Mouse (Mus musculus) right cerebral cortex, postnatal 36 days (tissue): ENCODE results near the gene Cfb.

Source experiments
- DNase-seq, 2 experiments: peaks; one replicate each; pipeline ENCODE4 v3.0.0; 2022; ENCODE audit warnings: low spot score in 2 of 2, mixed read lengths in 1 of 2

Gene Cfb

DNA sequence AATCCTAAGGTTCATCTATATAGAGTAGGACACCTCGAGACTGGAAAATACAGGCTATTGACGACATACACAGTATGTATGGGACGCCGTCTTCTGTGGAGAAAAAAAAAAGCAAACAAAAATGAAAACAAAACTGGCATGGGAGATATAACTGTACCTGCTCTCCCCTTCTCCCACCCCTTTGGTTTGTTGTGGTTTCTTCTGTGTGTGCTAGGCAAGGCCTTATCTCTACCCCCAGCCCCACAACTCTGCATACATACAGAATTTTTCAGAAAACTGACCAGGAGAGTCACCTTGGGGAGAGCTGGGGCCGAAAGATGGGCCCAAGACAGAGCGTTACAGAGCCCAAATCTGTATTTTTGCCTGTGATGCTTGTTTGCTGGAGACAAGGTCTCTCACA lies 22.4 kb upstream of the Cfb start:
- no peak for DNase-seq

DNA sequence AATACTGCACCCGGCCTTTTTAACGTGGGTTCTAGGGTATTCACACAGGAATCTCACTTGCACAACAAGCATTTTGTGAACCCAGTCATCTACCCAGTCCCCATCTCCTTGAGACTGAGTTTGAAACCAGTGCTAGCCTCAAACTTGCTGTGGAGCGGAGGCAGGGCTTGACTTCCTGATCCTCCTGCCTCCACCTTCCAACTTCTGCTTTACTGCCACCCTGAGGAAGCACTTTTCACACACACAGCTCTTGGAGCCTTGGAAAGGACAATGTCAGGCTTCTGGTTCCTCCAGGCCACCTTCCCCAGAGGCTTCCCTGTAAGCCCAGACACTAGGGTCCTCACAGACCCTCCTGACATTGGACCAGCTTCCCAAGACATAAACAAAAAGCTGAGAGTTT lies 21.0 kb upstream of the Cfb start:
- no peak for DNase-seq

DNA sequence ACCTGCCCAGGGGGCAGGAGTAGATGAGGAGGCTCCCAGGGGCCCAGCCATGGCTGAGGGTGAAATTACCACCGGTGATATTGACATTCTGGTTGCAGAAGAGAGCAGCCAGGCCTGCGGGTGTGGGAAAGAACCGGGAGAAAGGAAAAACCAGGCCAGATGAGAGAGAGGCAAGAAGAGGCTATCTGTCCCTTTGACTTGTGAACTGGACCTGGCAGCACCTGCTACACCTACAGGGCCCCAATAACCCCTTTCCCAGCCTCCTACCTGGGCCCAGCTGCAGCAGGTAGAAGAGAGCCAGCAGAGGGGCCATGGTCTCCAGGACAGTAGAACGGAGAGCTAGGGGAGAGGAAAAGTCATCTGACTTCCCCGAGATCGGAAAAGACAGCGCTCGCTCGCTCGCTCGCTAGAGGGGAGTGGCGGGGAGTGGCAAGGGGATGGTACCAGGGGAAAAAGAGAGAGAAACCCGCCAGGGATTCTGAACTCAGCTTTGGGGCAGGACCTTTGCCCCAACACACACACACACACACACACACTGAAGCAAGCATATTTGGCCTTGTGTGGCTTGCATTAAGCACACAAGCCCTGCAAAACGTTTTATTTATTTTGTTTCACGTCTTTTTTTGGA lies 19.5 kb upstream of the Cfb start, which contains the start of gene Gm20547:
Gene Gm20547, minus strand, starts transcription at position 360 of the 628 bp plus-strand sequence.
- no peak for DNase-seq

DNA sequence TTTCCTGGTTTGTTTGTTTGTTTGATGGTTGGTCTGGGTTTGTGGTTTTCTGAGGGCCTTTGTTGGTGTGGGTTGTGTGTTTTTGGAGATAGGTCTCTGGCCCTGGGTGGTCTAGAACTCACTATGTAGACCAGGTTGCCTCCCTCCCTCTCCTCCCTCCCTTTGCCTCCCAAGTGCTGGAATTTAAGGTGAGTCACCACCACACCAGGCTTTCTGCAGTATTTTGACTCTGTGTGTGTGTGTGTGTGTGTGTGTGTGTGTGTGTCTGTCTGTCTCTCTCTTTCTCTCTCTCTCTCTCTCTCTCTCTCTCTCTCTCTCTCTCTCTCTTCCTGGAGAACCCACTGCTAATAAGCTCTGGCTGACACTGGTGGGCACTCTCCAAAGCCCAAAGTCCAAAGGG lies 18.8 kb upstream of the Cfb start:
- no peak for DNase-seq

DNA sequence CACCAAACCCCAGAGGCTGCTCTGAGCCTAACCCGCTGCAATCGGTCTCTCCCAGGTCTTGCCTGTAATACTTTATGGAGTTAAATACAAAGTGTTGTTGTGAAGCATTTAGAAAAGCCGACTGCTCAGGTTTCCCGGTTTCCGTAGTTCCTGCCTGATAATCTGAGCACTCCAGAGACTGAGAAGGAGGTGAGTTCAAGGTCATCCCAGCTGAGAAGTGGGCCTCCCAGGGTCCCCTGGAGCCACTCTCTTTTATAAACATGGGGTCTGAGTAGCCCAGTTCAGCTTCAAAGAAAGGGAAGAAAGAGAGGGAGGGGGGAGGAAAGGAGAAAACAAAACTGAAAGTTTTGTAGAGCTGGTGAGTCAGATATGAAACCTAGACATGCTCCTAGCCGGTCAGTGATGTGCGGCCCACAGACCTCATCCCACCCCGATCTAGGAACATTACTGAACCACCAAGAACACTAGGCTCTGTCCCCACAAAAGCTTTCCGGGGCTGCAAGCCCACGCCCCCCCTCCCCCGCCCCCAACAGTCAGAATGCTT lies 17.1 kb upstream of the Cfb start, which contains the start of gene Zbtb12:
Gene Zbtb12, plus strand, starts transcription at position 148 of the 544 bp plus-strand sequence.
- DNase-seq: no peak

DNA sequence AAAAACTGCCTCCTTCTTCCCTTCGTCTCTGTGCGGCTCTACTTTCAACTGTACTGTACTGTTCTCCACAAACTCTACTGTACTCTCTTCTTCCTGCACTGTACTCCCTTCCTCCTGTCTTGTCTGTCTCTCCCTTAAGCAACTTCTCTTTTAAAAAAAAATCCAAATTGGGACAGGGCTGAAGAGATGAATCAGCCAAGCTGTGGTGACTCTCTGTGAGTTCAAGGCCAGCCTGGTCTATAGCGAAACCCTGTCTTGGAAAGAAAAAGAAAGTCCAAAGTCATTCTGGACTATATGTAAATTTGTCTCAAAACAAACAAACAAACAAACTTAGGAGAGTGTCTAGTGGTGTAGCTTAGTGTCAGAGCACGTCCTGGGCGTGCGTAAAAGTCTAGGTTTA lies 12.0 kb upstream of the Cfb start:
- DNase-seq: no peak

DNA sequence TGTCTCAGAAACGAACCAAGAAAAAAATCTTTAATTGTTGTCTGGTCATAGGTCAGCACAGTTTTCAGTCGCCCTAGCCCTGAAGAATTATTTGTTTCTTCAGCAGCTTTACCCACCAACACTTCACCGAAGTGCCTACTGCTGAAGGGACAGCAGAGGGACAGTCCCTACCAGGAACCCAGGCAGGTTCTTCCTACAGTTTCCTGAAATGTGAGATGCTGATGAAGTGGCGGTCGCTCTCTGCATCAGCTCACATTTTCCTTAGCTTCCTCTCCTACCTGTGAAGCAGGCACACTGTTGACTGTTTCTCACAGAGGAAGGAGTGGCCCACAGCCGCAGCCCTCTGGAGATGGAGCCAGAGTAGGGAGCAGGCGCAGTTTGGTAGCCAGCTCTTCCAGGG lies 3.7 kb upstream of the Cfb start:
- no peak for DNase-seq

DNA sequence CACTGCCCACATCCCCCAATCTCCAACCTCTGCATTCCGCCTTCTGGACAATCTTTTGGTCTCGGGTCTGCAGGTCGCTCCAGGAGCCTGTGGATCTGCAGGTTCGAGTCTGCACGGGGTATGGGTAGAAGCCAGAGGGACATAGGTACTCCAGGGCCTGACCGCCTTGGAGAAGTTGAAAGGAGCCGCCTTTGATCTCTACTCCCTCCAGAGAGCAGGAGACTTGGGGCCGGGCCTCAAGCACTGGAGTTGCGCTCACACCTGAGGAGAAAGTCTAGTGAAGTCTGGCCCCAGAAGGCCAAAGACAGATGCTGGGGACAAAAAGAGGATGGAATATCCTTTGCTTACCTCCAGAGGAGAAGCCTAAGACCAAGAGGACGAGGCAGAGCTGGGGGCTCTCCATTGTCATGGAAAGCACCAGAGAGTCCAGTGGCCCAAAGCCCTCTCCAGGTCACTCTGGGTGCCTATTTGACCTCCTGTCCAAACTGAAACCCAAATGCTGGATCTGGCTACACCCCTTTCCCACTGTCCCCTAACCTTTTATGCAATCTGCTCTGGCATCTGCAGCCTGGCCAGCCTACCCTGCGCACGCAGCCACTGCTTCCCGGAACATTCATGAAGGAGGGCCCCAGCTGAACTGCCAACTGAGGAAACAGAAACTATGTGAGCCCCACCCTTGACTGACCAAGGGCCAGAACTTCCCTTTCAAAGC lies 458 bp downstream of the Cfb start:
- no peak for DNase-seq

DNA sequence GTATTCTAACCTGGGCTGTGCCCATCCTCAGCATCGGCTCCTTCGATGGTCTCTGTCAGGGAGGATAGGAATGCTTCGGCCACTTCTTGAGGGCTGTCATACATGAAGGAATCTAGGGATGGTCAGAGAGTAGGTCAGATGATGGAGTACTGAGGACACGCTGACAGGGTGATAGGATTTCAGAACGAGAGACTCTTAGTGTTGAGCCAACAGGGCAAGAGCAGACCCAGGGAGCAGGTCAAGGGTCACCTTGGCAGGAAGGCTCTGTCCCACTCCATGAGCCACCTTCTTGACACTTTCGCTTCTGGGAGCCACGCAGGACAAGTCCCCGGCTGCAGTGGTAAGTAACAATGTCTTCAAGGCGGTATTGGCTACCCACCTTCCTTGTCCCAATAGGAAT lies 1.8 kb downstream of the Cfb start:
- no peak for DNase-seq

DNA sequence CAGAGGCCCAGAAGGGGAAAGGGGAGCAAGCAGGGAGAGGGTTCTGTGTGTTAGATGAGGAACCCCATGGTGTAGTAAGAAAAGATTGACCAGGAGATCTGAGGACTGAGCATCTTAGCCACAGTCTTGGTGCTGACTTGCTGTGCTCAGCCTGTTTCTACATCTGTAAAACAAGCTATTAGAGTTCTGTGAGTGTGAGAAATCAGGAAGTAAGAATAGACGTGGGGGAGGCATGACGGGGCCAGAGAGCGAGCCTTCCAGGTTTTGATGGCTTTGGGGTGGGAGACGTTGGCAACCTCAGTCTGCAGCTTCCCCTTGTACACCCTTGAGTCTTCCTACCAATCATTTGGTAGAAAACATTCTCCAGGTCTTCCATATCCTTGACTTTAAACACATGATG lies 3.6 kb downstream of the Cfb start:
- DNase-seq: no peak

DNA sequence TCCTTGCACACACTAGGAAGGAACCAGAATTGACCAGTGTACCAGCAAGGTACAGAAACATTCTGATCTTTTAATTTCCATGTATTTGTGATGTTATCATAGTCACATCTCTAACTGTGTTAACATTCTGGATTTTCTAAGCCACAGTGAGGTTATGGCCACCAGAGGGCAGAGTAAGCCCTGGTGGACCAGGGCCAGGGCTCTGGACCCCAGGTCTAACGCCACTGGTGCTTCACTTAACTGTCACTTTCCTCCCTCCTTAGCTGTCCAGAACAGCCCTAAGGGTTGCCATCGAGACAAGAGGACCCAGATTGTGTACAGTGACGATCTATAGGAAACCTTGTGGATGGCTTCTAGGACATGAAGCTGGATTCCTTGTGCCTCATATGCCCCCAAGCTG lies 6.5 kb downstream of the Cfb start:
- DNase-seq: no peak

DNA sequence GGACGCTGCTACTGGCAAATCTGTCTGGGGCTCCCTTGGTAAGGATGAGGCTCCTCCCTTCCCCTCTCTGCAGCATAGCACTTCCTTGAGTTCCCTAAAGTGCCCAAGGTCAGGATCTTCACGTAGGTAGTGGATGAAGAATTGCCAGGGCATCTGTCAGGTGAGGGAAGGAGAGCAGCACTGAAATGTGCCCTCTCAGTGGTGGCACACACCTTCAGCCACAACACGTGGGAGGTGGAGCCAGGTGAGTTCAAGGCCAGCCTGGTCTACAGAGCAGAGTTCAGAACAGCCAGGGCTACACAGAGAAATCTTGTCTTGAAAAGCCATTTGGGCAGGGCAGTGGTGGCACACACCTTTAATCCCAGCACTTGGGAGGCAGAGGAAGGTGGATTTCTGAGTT lies 7.6 kb downstream of the Cfb start:
- DNase-seq: no peak

DNA sequence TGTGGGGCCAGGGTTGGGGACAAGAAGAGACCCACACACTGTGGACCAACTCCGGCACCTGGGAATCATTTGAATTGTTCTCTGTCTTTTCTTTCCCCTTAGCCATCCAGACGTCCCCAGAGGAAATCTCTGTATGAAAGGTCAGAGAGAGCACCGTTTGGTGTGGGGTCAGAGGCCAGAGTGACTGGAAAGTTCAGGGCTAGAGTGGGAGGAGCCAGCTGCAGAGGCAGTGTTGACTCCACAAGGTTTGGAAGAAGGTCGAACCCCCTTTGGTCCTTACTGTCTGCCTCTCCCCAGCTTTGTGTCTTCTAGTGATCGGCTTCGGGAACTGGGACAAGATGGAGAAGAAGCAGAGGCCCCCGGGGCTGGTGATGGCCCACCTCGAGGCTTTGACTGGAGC lies 8.8 kb downstream of the Cfb start:
- DNase-seq: no peak

DNA sequence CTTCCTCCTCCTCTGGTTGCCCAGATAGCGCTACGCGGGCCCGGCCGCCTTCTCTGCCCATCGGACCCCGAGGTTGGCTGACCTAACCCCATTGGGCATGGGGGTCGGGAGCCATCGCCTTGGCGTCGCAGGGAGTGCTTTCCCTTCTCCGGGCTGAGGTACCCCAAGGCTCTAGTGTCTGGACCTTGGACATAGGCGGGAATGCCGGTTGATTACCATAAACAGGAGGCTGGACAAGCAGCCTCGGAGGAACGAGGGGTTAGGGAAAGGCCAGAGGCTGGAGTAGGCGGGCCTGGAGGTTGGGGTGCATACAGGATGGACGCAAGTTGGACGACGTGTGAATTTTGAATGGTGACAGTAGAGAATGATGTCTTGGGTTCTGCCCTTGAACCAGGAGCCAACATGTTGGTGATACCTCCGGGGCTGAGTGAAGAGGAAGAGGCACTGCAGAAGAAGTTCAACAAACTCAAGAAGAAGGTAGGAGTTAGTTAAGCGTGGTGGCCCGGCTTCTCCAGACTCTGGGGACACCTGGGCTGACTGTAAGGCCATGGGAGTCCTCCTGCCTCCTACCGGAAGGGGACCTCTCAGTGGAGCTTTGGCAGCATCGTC lies 11.7 kb downstream of the Cfb start:
- no peak for DNase-seq

DNA sequence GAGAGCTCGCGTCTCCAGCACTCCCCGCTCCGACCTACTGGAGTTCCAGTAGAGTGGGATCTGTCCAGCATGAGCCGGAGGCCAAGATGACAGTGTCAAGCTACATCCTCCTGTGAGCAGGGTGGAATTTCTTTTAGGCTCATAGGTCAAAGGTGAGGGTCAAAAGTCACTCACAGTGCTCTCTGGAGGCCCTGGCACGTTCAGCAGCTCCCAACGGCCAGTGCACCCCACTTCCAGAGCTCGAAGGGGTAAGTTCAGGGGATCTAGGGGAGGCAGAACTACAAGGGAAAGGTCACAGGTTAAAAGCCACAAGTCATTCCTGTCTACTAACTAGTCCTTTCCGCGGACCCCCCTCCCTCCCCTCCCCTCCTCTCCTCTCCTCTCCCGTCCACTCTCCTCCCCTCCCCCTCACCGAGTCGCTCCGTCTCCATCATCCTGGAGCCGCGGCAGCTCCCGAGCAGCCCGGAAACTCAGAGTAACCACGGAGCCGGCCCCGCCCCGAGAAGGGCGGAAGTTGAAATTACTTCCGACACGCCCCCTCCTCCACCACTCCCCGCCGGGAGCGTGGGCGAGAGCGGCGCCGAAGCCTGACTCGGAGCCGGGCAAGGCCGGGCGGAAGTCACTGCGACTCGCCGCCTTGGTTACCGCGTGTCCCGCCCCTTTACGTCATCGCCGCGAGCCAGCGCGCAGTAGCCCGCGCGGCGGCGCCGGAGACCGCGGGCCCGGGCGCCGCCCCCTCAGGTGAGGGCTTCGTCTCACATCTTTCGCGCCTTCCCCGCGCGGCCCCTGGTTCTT lies 12.4 kb downstream of the Cfb start, which contains the start of the genes Skiv2l and Nelfe:
Gene Skiv2l, minus strand, starts transcription at position 489 of the 795 bp plus-strand sequence.
Gene Nelfe, plus strand, starts transcription at position 670 of the 795 bp plus-strand sequence.
- DNase-seq: peak; percentile 96

DNA sequence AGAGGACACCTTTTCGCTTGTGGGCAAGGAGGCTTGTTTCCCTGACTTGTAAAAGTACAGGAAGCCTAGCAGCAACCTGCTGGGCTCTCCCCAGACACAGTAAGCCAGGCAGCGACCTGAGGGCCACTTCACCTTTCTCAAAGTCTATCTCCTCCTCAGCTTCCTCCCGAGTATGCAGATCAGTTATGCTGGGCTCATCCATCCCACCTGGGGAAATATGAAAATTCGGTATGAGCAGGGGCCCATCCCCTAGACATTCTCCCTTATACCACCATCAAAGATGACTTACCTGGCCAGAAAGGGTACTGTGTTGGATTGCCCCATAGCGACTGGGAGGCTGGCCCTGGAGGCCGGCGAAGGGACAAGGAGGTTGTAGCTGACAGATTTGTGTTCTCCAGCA lies 14.7 kb downstream of the Cfb start:
- no peak for DNase-seq

DNA sequence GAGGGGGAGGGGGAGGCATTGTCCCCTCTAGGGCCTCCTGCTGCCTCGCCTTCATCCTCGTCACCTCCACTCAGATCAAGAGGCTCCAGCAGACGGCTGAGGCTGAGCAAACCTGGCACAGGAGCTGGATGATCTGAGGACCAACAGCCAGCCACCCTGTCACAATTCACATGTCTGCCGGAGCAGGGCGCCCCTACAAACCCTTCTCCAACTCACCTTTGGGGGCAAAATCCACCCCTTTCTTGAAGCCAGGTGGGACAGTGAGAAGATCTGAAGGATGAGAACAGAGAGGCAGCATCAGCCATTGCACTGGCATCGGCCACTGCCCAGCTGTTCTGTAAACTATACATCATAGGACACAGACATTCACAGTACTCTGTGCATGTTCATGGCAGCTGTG lies 15.1 kb downstream of the Cfb start:
- no peak for DNase-seq

DNA sequence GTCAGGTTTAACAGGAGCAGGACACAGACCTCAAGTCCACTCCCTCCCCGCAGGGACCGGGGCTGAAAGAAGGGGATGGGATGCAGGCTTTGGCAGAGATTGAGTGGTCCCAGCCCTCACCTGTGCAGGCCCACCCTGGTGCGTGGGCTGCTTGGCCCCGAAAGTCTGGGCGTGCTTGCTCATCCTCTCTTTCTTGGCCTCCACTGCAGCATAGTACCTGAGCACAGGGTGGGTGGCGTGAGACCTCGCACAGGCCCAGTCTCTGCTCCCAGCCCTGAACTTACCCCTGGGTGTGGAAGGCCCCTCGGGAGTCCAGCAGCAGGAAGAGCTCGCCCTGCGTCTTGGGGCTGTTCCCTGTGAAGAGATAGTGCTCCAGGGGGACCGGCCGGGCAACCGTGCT lies 17.4 kb downstream of the Cfb start:
- DNase-seq: no peak

DNA sequence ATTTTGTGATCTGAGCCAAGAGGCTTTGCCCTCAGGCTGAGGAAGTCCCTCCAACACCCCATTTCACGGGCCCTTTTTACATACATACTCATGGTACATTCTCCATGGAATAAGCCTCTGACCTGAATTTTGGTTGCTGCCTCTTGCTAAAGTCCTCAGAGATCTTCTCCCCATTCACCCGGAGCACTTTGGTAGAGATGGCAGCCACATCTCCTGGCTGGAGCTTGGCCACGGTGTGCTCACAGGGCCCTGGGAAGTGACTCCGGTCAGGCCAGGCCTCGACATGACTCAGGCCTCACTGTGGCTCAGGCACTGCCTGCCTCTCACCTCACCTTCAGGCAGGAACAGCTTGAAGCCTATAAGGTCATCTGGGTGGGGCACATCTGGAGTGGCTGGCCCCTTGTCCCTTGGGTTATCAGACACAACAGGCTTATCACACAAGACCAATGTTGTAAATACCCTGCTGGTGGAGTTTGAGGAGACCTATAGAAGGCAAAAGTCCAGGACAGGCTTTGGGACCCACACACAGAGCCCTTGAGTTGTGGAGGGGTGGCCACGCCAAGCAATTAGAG lies 21.5 kb downstream of the Cfb start:
- DNase-seq: no peak

DNA sequence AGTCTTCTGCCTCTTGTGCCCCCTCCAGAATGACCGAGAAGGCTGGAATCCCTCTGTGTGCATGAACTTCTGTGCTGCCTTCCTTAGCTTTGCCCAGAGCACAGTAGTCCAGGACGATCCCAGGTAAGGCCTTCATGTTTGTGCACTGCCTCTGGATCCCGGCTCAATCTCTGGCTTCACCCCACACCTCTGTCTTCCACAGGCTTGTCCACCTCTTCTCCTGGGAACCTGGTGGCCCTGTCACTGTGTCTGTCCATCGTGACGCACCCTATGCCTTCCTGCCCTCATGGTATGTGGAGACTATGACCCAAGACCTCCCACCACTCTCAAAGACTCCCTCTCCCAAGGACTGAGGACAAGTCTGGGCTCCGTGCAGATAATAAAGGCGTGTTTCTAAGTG lies 23.5 kb downstream of the Cfb start:
- no peak for DNase-seq

DNA sequence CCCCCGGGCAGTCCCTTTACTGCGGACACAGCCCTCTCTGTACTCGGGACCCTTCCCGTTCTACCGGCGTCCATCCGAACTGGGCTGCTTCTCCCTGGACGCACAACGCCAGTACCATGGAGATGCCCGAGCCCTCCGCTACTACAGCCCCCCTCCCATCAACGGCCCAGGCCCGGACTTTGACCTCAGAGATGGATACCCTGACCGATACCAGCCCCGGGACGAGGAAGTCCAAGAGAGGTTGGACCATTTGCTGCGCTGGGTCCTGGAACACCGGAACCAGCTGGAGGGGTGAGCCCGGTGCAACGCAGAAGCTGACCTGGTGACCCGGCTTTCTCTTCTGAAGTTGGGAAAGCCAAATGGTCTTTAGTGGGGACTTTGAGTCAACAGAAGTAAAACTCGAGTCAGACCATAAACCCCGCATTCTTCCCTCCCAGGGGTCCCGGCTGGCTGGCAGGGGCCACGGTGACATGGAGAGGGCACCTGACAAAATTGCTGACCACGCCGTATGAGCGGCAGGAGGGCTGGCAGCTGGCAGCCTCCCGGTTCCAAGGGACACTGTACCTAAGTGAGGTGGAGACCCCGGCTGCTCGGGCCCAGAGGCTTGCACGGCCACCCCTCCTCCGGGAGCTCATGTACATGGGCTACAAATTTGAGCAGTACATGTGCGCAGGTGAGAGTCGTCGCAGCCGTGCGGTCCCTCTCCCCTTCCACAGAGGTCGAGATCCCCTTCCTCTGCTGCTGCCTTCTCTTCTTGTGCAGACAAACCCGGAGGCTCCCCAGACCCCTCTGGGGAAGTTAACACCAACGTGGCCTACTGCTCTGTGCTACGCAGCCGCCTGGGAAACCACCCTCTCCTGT lies 24.6 kb downstream of the Cfb start:
- no peak for DNase-seq
